Mouse (Mus musculus) C2C12 (cell line): ENCODE data around the gene Shisal1.

Experiments used
- CEBPB ChIP-seq: IDR thresholded peaks from one replicate; pipeline ENCODE4 v1.6.1; 2011; ENCODE audit warnings: low read depth, mild to moderate bottlenecking, control low read depth, moderate library complexity
- CTCF ChIP-seq: IDR thresholded peaks from one replicate; pipeline ENCODE4 v1.5.1; 2011; ENCODE audit not compliant: control insufficient read depth, insufficient read depth, insufficient read length
- MAX ChIP-seq: IDR thresholded peaks from one replicate; pipeline ENCODE4 v1.6.1; 2011; ENCODE audit warnings: mild to moderate bottlenecking, control low read depth
- MYOG ChIP-seq: IDR thresholded peaks from one replicate; pipeline ENCODE4 v1.6.1; 2011; ENCODE audit not compliant: control insufficient read depth, insufficient read length; ENCODE audit errors: extremely low read depth
- USF1 ChIP-seq: IDR thresholded peaks from one replicate; pipeline ENCODE4 v1.6.1; 2011; ENCODE audit warnings: low read depth, mild to moderate bottlenecking, control low read depth, moderate library complexity

DNA sequence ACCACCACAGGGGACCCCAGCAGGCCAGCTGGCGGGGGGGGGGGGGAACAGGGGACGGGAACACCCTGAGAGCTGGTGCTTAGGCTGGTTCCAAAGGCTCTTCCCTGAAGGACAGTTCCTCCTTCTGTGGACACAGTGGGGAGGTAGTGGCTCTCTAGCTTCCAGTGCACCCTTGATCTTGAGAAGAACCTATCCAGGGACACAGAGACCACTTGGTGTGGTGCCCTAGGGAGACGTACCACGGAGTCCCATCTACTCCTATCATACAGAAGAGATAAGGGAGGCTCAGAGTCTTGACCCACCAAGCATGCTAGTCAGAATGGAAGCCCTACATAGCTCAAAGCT is 28.7 kb downstream of the Shisal1 start:
- TF ChIP-seq CTCF (no peak), USF1 (no peak), MYOG (no peak), CEBPB (no peak), MAX (no peak)
